Mouse (Mus musculus) embryonic facial prominence, embryonic 10.5 days (tissue): ENCODE data around the gene Nupl1. TPM values are rescaled to one million over a fixed set of nuclear protein-coding genes. Genes with fewer than 3 reads are reported as not detected.

Experiments
- microRNA counts: library from miRNA; unstranded; fragments of <30 nt; microRNA quantifications from one replicate; lab custom pipeline; 2017
- microRNA-seq: library from miRNA; unstranded; fragments of <30 nt; microRNA quantifications from one replicate; pipeline ENCODE4, GENCODE M21; 2017
- polyA plus RNA-seq: library from polyadenylated mRNA; unstranded; fragments of >200 nt; fragmentation: Nextera tagmentation; extraction: Ambion mirVana; gene quantifications from 2 replicates; pipeline ENCODE4 v1.2.1, GENCODE M21; 2016

The Nupl1 gene
- polyA plus RNA-seq, 1 experiment from 2014 or later: not detected

MicroRNAs within 50 kb of the gene (microRNA counts, 519-probe panel; counts per million panel counts)
- microRNA mmu-miR-719 (lab: Ali Mortazavi, UCI): 188 counts per million, percentile 57 among the panel's probes with 10 or more counts

Small RNA genes within 50 kb of the gene (microRNA-seq; reads per million reads assigned to microRNA genes)
- gene Mir719: not detected

Other genes with a start within 250 kb of the Nupl1 start
- gene Atp8a2, start 54.3 kb downstream of the Nupl1 start, polyA plus RNA-seq: 1.8 and 2.8 TPM in 2 replicates
- gene Gm49336, start 76 bp upstream of the Nupl1 start, polyA plus RNA-seq: 59.6 and 62.0 TPM in 2 replicates
- gene Mtmr6, start 13.8 kb upstream of the Nupl1 start, polyA plus RNA-seq: 24.7 and 24.8 TPM in 2 replicates
- gene Amer2, start 121.8 kb upstream of the Nupl1 start, polyA plus RNA-seq: 4.5 and 4.9 TPM in 2 replicates